Mouse (Mus musculus): ENCODE measurements around the gene Etv5. TPM values are rescaled to one million over a fixed set of nuclear protein-coding genes. Genes with fewer than 3 reads are reported as not detected.

The Etv5 gene
- polyA plus RNA-seq (2015; fragmentation: Nextera tagmentation; extraction: Ambion mirVana), result 10.0 and 11.7 TPM in 2 replicates

DNA sequence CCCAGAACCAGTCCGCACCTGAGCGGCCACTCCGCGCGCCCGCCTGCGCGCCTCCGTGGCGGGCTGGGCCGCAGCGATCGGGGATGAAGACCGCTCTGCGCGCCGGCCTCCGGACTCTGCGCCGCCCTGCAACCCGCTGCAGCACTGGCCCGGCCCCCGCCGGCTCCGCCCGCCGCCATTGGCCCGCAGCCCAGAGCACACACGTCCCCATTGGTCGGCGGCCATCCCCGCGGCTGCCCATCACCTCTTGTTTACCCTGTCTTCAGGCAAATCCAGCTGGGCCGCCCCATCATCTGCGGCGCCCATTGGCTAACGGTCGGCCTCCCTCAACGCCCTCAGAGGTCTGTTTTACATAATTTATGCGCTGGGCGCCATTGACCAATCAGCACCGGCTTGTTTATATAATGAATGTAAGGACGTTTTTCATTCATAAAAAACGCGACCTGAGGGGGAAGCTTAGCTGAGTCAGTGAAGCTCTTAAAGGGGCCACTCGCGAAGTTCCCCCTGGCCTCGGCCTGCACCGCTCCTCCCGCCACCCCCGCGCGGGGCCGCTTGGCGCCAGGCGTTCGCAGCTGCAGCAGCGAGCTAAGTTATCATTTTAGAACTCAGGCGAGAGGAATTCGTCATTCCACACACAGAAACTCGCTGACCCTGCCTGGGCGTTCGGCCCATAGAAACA, at the start of gene Etv5:
Gene Etv5, minus strand, starts transcription at position 221 of the 679 bp plus-strand sequence.

Other genes starting within 250 kb of the Etv5 start
- 158 and 189 TPM in 2 replicates for gene Tra2b, start 173.7 kb downstream of the Etv5 start, polyA plus RNA-seq (2015; fragmentation: Nextera tagmentation; extraction: Ambion mirVana)
- 0.60 and 0.81 TPM in 2 replicates for gene Dgkg, start 217.5 kb upstream of the Etv5 start, polyA plus RNA-seq (2015; fragmentation: Nextera tagmentation; extraction: Ambion mirVana)

Data from urinary bladder, postnatal 0 days (tissue).